Mouse (Mus musculus): ENCODE measurements around the gene Cisd1.

GRCm38 (mm10) chr10:71306190-71306589 lies 38.6 kb downstream of the Cisd1 start:
- TF ChIP-seq CTCF (conservative IDR thresholded peaks at IDR 0.05; ENCODE audit: low read length) (peak; percentile 69), NANOG (IDR thresholded peaks at IDR 0.05; ENCODE audit: borderline replicate concordance, low read length) (no peak), POU5F1 (IDR thresholded peaks at IDR 0.05; ENCODE audit: borderline replicate concordance, low read length) (no peak)

Measured in E14TG2a.4 (cell line).